Mouse (Mus musculus) cortical plate, adult 2 months (tissue): ENCODE measurements around the gene Vps35l.

Experiments
- CTCF ChIP-seq: fragments of 200-500 bp; IDR thresholded peaks from 2 replicates; pipeline ENCODE4 v1.5.1; 2011; ENCODE audit warnings: mild to moderate bottlenecking, control low read depth, low read length; ENCODE audit not compliant: insufficient read depth; ENCODE audit errors: extremely low read depth
- POLR2A ChIP-seq: fragments of 200-500 bp; IDR thresholded peaks from 2 replicates; pipeline ENCODE4 v1.6.1; 2011; ENCODE audit warnings: mild to moderate bottlenecking, low read length, control low read depth; ENCODE audit not compliant: insufficient read depth; ENCODE audit errors: extremely low read depth

- TF ChIP-seq CTCF: no peak
- no peak for TF ChIP-seq POLR2A
Observed at GRCm38 (mm10) chr7:118703144-118703561, 36.9 kb upstream of the Vps35l start.
